Mouse (Mus musculus) cerebellum, postnatal 25 days (tissue): ENCODE measurements around the gene Slit2.

Source experiments
- DNase-seq, 2 experiments: peaks; one replicate each; pipeline ENCODE4 v3.0.0; 2021; ENCODE audit warnings: mixed read lengths in 2 of 2

Gene Slit2

DNA sequence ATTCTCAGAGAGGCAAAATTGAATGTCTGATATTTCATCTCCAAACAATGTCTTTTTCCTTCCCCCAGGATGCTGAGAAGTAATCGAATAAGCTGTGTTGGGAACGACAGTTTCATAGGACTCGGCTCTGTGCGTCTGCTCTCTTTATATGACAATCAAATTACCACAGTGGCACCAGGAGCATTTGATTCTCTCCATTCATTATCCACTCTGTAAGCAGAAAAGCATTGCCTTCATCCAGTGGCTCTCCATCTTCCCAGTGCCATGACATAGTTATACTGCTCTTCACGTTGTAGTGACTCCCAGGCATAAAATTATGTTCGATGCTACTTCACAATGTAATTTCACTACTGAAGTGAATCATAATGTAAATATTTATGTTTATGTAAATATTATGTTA lies 252.3 kb downstream of the Slit2 start:
- no peak for DNase-seq

DNA sequence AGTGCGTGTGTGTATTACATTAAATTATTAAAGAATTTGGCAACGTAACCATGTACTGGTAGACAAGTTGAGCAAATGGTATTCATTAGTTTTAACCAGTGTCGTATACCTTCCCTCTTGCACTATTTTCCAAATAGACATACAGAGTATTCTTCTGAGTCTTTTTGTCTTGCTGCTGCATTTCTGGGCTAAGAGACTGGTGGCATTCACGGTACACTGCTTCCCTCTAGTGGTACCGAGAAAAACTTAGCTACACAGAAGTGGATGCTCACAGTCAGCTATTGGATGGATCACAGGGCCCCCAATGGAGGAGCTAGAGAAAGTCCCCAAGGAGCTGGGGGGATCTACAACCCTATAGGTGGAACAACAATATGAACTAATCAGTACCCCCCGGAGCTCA lies 257.8 kb downstream of the Slit2 start:
- peak; percentile 9 to 15 for DNase-seq

DNA sequence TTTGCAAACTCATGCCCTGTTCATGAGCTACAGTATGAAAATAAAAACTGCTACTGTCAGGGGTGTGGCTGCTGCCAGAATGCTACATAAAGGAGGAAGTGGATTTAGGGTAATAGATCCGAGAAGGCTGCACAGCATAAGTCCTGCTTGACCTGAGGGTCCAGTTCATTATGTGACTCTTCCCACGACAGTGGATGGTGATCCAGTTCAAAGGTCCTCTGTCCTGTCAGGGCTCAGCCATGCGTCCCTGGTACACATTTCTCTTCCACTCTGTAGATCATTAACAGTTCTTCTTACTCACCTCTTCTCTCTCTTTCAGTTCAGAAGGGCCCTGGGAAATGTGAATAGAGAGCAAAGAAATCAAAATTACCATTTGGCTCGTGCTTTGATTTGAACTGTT lies 265.4 kb downstream of the Slit2 start:
- DNase-seq = no peak

DNA sequence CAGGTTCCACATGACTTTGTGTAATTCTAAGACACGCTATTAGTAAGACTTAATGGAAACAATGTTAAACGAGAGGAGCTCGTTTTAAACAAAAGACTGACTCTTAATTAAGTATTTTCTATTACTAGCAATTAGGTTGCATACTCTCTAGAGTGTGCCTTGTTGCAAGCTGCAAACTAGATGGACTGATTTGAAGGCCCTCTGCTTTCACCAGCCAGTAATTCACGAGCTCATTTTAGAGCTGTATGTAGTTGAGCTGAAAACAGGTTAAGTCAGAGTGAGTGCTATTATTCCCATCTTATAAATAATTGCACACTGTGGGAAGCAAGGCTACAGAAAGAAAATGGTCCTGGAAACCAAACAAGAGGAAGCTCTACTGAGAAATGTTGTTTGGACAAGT lies 294.6 kb downstream of the Slit2 start:
- DNase-seq = no peak

DNA sequence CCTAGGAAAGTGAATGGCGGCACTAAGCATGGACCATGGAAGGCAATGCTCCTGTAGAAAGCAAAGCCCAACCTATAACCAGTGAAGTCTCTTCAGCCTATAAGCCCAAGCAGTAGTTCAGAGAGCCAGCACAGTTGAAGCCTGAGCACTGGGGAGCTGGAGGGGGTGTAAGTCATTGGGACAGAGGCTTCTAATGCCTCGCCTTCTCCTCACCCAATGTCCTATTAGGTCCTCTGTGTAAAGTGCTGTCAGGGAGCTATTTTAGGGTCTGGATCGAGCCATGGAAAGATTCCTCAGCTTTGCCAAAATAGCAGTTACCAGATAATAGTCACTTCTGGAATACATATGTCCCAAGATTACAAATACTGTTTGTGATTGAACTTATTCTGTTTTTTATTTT lies 318.2 kb downstream of the Slit2 start:
- no peak for DNase-seq

DNA sequence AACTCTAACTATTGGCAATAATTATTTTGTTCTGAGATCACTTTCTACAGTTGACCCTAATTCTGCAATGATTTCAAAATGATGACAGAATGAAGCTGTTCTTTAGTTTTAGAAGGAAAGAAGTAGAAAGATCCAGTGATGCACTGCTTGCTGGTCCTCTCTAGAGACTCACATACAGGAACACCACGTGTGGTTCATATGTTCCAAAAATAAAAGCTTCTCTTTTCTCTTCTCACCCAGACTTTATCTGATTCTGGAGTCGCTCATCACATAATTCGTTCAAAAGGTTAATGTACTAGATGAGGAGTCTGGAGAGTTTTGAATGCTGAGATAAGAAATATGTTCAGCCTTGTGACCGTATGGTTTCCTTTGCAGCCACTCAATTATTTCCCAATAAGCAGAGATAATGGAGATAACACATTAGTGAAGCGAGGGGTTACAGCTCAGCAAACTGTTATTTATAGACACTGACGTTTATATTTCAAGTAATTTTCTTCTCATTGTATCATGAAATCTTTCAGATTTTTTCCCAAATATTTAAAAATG lies 332.2 kb downstream of the Slit2 start:
- no peak for DNase-seq

DNA sequence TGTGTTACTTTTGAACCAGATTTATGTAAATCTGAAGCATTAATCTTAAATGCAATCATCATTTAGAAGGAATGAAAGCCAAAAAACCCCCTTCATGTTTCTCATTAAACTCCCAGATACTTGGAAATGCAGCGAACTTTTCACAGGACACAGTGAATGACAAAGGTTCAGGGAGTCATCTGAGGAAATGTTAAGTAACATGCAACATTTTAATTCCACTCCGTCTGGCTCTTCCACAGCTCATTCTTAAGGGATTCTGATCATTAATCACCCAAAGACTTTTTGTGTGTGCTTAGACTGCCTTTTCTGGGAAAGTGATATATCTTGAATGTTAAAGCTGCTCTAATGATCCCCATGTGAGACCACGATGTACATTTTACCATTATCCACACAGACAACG lies 337.7 kb downstream of the Slit2 start:
- DNase-seq = no peak

DNA sequence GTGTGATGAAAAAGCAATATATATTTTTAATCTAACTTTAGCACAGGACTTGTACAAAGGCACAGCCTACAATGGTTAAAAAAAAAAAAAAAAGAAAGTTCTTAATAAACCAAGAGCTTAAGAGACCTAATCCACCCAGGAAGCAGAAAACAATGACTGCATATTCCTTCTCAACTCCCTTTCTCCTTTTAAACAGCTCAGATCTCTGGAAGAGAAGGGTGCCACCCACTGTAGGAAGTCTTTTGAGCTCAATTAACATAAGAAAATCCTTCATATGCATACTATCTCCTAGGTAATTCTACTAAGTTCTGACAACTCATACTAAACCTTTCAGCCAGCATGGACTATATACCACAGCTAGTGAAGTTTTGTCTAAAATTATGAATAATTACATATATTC lies 343.3 kb downstream of the Slit2 start:
- DNase-seq = no peak

DNA sequence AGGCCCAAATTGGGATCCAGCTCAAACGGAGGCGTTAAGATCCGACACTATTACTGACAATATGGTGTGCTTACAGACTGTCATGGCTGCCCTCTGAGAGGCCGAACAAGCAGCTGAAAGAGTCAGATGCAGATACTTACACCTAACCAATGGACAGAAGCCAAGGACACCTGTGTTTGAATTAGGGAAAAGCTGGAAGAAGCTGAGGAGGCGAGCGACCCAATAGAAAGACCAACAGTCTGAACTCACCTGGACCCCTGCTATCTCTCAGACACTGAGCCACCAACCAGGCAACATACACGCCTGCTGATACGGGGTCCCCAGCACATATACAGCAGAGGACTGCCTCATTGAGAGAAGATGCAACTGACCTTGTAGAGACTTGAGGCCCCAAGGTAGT lies 344.7 kb downstream of the Slit2 start, which contains the start of gene 5730480H06Rik:
Gene 5730480H06Rik (plus strand): TSS at position 301 of the 400 bp plus-strand sequence.
- DNase-seq = no peak

DNA sequence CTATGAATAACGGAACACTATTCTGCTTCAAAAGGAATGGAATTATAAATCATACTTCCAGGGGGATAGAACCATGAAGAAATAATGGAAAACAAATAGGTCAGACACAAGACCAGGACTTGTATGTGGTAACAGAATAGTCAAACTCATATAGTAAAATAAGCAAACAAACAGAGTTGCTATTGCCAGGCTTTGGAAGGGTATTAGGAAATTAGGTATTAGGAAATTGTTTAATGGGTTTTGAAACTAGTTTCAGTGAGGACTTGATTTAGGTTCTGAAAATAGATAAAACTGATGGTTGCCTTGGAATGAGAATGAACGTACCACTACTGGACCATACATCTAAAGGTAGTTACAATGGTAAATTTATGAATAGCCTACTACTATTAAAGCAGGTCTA lies 346.8 kb downstream of the Slit2 start:
- DNase-seq = no peak

DNA sequence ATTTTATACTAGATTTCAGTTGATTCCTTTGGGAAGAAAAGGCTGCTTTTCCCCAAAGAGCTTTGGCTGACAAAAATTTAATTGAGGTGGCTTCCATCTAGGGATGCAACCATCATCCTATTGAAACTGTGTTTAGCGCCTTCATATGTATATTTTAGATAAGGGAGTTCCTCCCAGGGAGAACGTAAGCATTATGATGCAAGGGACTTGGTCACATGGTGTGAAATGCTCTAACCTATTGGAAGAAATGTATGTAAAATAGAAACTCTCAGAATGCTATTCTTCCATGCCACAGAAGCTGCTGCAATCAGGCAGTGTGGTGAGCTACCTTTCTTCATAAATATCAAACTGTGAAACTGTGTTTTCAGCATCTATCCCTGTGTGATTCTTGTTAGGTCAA lies 347.9 kb downstream of the Slit2 start:
- no peak for DNase-seq

DNA sequence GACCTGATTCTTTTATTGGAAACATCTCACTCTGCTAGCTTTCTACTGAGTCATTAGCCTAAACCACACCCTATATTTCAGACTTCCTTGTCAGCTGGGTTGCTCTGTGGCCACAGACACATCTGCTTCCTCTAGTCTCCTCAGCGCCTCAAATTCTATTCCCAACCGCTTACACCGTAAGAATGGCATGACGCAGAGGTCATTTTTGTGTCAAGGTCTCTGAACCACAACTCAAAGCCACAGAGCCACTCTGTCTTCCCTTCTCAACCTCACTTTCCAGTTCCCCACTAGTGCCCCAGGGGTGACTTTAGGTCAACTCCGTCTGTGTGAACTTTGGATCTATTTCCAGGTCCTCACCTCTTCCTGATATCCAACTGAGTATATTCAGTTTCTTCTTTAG lies 348.5 kb downstream of the Slit2 start:
- DNase-seq = no peak

DNA sequence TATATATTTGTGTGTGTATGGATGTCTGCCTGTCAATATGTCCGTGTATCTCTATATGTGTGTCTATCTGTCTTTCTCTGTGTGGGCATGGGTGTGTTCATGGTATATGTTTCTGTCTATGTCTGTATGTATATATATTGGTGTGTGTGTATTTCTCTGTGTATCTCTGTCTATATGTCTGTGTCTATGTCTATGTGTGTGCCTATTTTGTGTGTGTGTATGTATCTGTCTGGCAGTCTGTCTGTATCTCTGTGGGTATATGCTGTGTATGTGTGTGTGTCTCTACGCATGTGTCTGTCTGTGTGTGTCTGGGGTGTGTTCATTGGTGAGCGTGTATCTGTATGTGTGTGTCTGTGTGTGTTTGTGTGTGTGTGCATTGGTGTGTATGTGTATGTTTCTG lies 350.5 kb downstream of the Slit2 start:
- DNase-seq = no peak

DNA sequence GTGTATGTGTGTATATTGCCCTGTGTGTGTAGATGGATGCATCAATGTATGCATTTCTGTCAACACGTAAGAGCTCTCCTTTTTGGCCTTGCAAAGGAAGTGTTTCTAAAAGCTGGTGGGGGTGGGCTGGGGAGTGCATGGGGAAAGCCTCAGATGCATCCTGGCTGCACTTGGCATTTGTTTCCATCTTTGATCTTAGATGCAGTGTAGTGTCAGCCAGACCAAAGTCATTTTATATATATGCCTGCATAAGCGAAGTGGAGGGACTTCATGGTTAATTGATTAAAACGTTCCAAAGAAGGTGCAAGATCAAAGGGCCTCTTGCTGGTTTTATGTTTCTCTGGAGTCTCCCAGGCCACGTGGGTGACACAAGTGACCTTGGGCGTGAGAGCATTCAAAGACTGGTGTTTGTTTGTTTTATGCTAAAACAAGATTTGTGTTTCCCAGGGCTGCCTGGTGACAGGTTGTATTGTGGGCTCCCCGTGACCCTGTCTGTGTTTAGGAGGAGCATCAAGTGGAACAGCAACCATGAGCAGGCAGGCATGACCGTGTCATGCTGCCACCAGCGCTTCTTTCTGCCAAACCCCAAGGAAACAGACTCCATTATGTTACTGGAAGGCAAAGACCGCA lies 351.1 kb downstream of the Slit2 start:
- DNase-seq = no peak

DNA sequence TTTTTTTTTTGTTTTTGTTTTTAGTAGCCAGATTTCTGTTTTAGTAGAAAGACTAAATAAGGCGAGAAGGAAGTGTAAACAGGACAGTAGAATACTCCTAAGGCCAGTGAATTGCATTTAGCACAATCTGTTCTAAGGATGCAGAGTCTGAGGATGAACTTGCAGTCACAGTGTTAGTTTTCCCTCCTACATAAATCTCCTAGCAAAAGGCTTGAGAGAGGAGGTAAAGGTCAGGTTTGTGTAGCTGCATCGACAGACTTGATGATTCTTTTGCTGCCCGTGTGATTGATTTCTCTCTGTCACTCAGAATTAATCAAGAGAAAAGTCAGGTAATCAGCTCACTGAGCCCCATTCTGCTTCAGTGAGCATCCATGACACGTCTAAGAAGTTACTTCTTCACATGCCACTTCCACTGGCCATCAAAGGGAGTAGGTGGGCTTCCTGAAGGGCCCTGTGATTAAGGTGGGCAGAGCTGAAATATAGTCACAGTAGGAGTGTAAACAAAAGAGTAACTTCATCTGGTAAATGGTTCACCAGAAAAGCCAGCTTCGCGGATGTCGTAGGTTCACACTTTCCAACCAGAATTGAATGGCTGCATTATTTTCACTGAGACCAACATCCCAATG lies 358.0 kb downstream of the Slit2 start:
- no peak for DNase-seq

DNA sequence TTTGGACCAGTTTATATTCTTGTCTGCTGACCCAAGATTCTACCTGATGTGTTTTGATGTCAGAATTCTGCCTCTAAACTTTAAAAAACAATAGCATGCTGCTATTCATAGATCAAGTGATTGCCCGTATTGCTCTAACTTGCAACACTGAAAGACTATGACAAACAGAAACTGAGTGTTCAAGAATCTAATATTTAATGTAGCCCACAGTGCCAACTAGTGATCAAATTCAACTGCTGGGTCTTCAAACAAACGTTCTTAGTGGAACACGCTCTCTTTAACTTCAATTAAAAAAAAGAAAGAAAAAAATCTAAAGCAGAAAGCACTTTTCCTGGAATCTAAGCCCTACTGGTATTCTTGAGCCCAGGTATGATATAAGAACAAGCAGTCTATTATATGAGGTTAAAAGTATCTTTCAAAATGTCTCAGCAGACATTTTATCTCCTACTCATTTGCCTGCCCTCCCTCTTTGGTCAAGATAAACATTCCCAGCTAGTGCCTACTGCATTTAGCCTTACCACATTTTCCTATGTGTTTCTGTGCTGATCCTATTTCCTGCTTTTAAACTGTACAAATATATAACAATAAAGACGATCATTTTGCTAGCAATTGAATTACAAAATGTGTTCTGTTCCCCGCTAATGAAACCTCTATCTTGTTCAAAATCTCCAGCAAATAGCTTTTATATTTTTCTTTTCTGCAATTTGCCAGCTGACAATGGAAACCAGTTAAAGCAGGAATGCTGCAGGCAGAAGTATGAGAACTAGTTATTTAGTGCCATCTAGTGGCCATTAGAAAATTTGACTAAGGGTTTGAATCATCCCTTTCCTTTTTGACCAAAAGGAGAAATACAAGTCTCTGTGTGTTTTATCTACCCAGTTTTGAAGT lies 362.4 kb downstream of the Slit2 start:
- peak in 1 of 2 experiments; percentile 3 for DNase-seq

DNA sequence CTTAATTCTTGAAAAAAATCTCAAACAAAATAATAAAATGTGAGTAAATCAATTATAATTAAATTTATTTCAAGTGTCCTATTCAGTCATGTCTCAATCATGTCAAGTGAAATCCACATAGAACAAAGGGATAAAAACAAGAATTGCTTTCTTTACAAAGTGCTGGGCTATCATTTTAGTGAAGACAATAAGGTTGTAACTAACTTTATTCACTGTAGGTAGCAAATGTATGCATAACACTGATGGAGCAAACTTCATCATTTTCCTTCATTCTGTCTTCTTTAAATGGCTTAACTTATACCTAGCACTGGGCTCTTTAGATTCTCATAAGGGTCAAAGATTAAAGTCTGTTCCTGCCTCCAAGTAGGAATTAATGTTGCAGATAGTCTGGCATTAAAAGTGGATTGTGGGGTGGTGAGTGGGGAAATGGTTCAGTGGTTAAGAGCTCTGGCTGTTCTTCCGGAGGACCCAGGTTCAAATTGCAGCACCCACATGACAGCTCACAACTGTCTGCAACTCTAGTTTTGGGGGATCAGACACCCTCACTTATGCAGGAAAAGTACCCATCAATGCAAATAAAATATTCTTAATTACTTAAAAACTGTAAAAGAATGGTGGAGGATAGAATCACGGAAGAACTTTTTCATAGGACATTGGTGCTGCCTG lies 363.2 kb downstream of the Slit2 start:
- DNase-seq = no peak

DNA sequence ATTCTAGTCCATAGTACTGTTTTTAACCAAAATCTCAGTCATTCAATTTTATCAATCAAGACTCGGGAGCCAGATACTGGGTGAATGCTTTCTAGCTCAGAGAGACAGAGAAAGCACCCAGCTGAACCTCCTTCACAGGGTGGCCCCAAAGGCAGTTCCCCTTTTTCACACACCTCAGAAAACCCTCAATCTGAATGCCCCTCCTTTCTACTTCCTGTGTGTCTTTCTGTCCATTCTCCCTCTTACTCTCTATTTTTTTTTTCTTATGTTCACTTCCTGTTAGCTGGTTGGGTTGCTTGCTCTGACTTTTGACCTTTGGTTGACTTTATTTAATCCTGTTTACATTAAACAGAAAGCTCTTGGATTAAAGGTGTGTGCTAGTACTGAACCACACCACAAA lies 366.4 kb downstream of the Slit2 start:
- DNase-seq = no peak
